Mouse (Mus musculus) forebrain, embryonic 14.5 days (tissue): Measurements from ENCODE around the gene Ect2. TPM values are rescaled to one million over a fixed set of nuclear protein-coding genes. Genes with fewer than 3 reads are reported as not detected.

Experiments
- ATAC-seq: fragments of 200-750 bp; cut with Nextera tagmentation; 2 replicates; pipeline ENCODE4 v1.8.0; 2017; ENCODE audit warnings: mild to moderate bottlenecking, moderate library complexity
- DNase-seq: peaks from one replicate; pipeline ENCODE4 v3.0.0-alpha.2; 2015; ENCODE audit warnings: low spot score
- H3K27ac ChIP-seq: fragments of 300-500 bp; sonication (generic); 2 replicates; pipeline ENCODE4 v1.5.1; 2014; ENCODE audit warnings: low read depth, mild to moderate bottlenecking, control low read depth, low read length, moderate library complexity
- H3K27me3 ChIP-seq: fragments of 300-500 bp; sonication (generic); replicated peaks from 2 replicates; pipeline ENCODE4 v1.6.1; 2014; ENCODE audit warnings: low read length, control low read depth, mixed read lengths; ENCODE audit not compliant: control insufficient read depth, insufficient read depth
- H3K36me3 ChIP-seq: fragments of 300-500 bp; sonication (generic); 2 replicates; pipeline ENCODE4 v1.6.1; 2014; ENCODE audit warnings: low read length, control low read depth; ENCODE audit not compliant: control insufficient read depth, insufficient read depth
- H3K4me1 ChIP-seq: fragments of 300-500 bp; sonication (generic); 2 replicates; pipeline ENCODE4 v1.6.1; 2014; ENCODE audit warnings: antibody characterized with exemption, low read length, control low read depth; ENCODE audit not compliant: control insufficient read depth, insufficient read depth
- H3K4me2 ChIP-seq: fragments of 300-500 bp; sonication (generic); 2 replicates; pipeline ENCODE4 v1.6.1; 2014; ENCODE audit warnings: mild to moderate bottlenecking, control low read depth, low read length
- H3K4me3 ChIP-seq: fragments of 300-500 bp; sonication (generic); 2 replicates; pipeline ENCODE4 v1.5.1; 2014; ENCODE audit warnings: low read depth, low read length, control low read depth
- H3K9ac ChIP-seq: fragments of 300-500 bp; sonication (generic); 2 replicates; pipeline ENCODE4 v1.6.1; 2014; ENCODE audit warnings: mild to moderate bottlenecking, low read length, control low read depth, moderate library complexity
- H3K9me3 ChIP-seq: fragments of 300-500 bp; sonication (generic); replicated peaks from 2 replicates; pipeline ENCODE4 v1.6.1; 2016; ENCODE audit warnings: low read length, control low read depth, mixed read lengths; ENCODE audit not compliant: control insufficient read depth
- WGBS: fragments of 180-500 bp; shearing (Covaris S2); extraction: QIAGEN DNeasy Blood & Tissue Kit; methylation state at CpG from one replicate; pipeline ENCODE4 v1.1.7; 2014; 5-methylcytosine and 5-hydroxymethylcytosine counted together
- polyA plus RNA-seq: library from polyadenylated mRNA; unstranded; fragments of >200 nt; fragmentation: Nextera tagmentation; extraction: Ambion mirVana; gene quantifications from 2 replicates; pipeline ENCODE4 v1.2.1, GENCODE M21; 2014

The Ect2 gene
- polyA plus RNA-seq, 1 experiment from 2014 or later = 40.3 TPM

- Histone ChIP-seq H3K4me3 (no peak overlapping the region), H3K36me3 (peaks cover 42% of the 10 kb centered on the region), H3K27ac (no peak overlapping the region), H3K4me2 (no peak overlapping the region), H3K4me1 (no peaks in the 10 kb centered on the region), H3K27me3 (no peaks in the 10 kb centered on the region), H3K9ac (no peak overlapping the region), H3K9me3 (no peaks in the 10 kb centered on the region)
- 95% methylated on average over 6 of the region's 6 CpGs for WGBS
- DNase-seq = no peak
- ATAC-seq = no peak
These were observed 50.7 kb downstream of the Ect2 start for GRCm38 (mm10) chr3:27102965-27103364.

GRCm38 (mm10) chr3:27098633-27099032, 55.0 kb downstream of the Ect2 start:
- Histone ChIP-seq H3K4me1 (no peaks in the 10 kb centered on the region), H3K27ac (no peak overlapping the region), H3K4me2 (no peak overlapping the region), H3K9ac (no peak overlapping the region), H3K27me3 (no peaks in the 10 kb centered on the region), H3K4me3 (no peak overlapping the region), H3K9me3 (no peaks in the 10 kb centered on the region), H3K36me3 (peaks cover 30% of the 10 kb centered on the region)
- ATAC-seq (no peak), DNase-seq (no peak)
- 89% methylated on average over 6 of the region's 6 CpGs for WGBS

- no peak overlapping the region for H3K9ac ChIP-seq
- DNase-seq (no peak), ATAC-seq (no peak)
- no peaks in the 10 kb centered on the region for H3K9me3 ChIP-seq
- H3K4me3 ChIP-seq = no peak overlapping the region
- H3K27me3 ChIP-seq = no peaks in the 10 kb centered on the region
- 95% methylated on average over 6 of the region's 6 CpGs for WGBS
- H3K36me3 ChIP-seq = 0 out of 2 replicates have a peak, but pooled peaks cover 4% of the 10 kb centered on the region
- no peaks in the 10 kb centered on the region for H3K4me1 ChIP-seq
- no peak overlapping the region for H3K27ac ChIP-seq
- no peak overlapping the region for H3K4me2 ChIP-seq
These were observed 67.5 kb downstream of the Ect2 start for GRCm38 (mm10) chr3:27086221-27086620.

- DNase-seq (no peak), ATAC-seq (no peak)
- Histone ChIP-seq H3K27me3 (no peaks in the 10 kb centered on the region), H3K4me2 (no peak overlapping the region), H3K4me3 (no peak overlapping the region), H3K9ac (no peak overlapping the region), H3K4me1 (no peaks in the 10 kb centered on the region), H3K36me3 (no peaks in the 10 kb centered on the region), H3K9me3 (no peaks in the 10 kb centered on the region), H3K27ac (no peak overlapping the region)
- WGBS = 92% methylated on average over 13 of the region's 13 CpGs
These were observed 72.2 kb downstream of the Ect2 start for GRCm38 (mm10) chr3:27081229-27082060.

- H3K27ac ChIP-seq = no peak overlapping the region
- no peak overlapping the region for H3K4me3 ChIP-seq
- H3K27me3 ChIP-seq = no peaks in the 10 kb centered on the region
- H3K4me1 ChIP-seq = no peaks in the 10 kb centered on the region
- ATAC-seq (no peak), DNase-seq (no peak)
- H3K36me3 ChIP-seq = no peaks in the 10 kb centered on the region
- no peaks in the 10 kb centered on the region for H3K9me3 ChIP-seq
- H3K9ac ChIP-seq = no peak overlapping the region
- no peak overlapping the region for H3K4me2 ChIP-seq
- WGBS = 74% methylated on average over 7 of the region's 7 CpGs
These were observed 73.5 kb downstream of the Ect2 start for GRCm38 (mm10) chr3:27080061-27080770.

GRCm38 (mm10) chr3:27073884-27074283, 79.8 kb downstream of the Ect2 start:
- H3K4me3 ChIP-seq = no peak overlapping the region
- H3K4me1 ChIP-seq = no peaks in the 10 kb centered on the region
- no peak overlapping the region for H3K4me2 ChIP-seq
- H3K36me3 ChIP-seq = no peaks in the 10 kb centered on the region
- H3K27ac ChIP-seq = no peak overlapping the region
- no peak overlapping the region for H3K9ac ChIP-seq
- no peaks in the 10 kb centered on the region for H3K9me3 ChIP-seq
- DNase-seq = no peak
- ATAC-seq = no peak
- WGBS = 86% methylated on average over 2 of the region's 2 CpGs
- H3K27me3 ChIP-seq = no peaks in the 10 kb centered on the region

GRCm38 (mm10) chr3:27071706-27072105, 82.0 kb downstream of the Ect2 start:
- Histone ChIP-seq H3K36me3 (no peaks in the 10 kb centered on the region), H3K9me3 (no peaks in the 10 kb centered on the region), H3K4me3 (no peak overlapping the region), H3K27ac (no peak overlapping the region), H3K27me3 (no peaks in the 10 kb centered on the region), H3K4me2 (no peak overlapping the region), H3K9ac (no peak overlapping the region), H3K4me1 (no peaks in the 10 kb centered on the region)
- 90% methylated on average over 4 of the region's 4 CpGs for WGBS
- ATAC-seq (no peak), DNase-seq (no peak)

- no peak overlapping the region for H3K27ac ChIP-seq
- DNase-seq (no peak), ATAC-seq (no peak)
- no peaks in the 10 kb centered on the region for H3K9me3 ChIP-seq
- no peaks in the 10 kb centered on the region for H3K27me3 ChIP-seq
- no peaks in the 10 kb centered on the region for H3K36me3 ChIP-seq
- no peak overlapping the region for H3K4me3 ChIP-seq
- H3K4me2 ChIP-seq = no peak overlapping the region
- no peak overlapping the region for H3K9ac ChIP-seq
- WGBS = 88% methylated on average over 9 of the region's 9 CpGs
- H3K4me1 ChIP-seq = no peaks in the 10 kb centered on the region
These were observed 83.3 kb downstream of the Ect2 start for GRCm38 (mm10) chr3:27070340-27070739.

GRCm38 (mm10) chr3:27067206-27067605, 86.5 kb downstream of the Ect2 start:
- ATAC-seq = no peak
- Histone ChIP-seq H3K9ac (no peak overlapping the region), H3K27me3 (no peaks in the 10 kb centered on the region), H3K36me3 (no peaks in the 10 kb centered on the region), H3K4me1 (no peaks in the 10 kb centered on the region), H3K9me3 (no peaks in the 10 kb centered on the region), H3K4me2 (no peak overlapping the region), H3K4me3 (no peak overlapping the region), H3K27ac (no peak overlapping the region)
- DNase-seq = peak; percentile 15
